In genomic region chr1:132367692-132368506, GRCm38 (mm10) we compare ENCODE assay signal across 8 mouse cellular contexts. TPM values are rescaled to one million over a fixed set of nuclear protein-coding genes. Genes with fewer than 3 reads are reported as not detected.
DNase-seq lines count a peak whose midpoint lies in the region; ATAC-seq and TF ChIP-seq lines count a peak whose summit lies in the region.

No protein-coding gene starts in this region.

- no peaks in the 10 kb centered on the region for H3K27me3 ChIP-seq in hindbrain, postnatal 0 days (ENCODE audit: insufficient read depth, low read length)

- H3K4me1 ChIP-seq in hindbrain, postnatal 0 days (ENCODE audit: insufficient read depth, low read length): peaks cover 16% of the 10 kb centered on the region

- TF ChIP-seq CTCF in hindbrain, postnatal 0 days (IDR thresholded peaks at IDR 0.05; ENCODE audit: low read depth): peak; percentile 96

- H3K9ac ChIP-seq in hindbrain, postnatal 0 days (replicated peaks; ENCODE audit: low read length): no peak overlapping the region

- peak; percentile 59 for ATAC-seq in activated CD4-positive, CD25-positive, alpha-beta regulatory T cell, adult 4 months
- ATAC-seq in common myeloid progenitor, adult 5-6 weeks (replicated peaks; ENCODE audit: low read depth, poor library complexity, severe bottlenecking): peak; percentile 88
- ATAC-seq in hindbrain, postnatal 0 days: peak; percentile 90
- ATAC-seq in megakaryocyte, adult 5-6 weeks (ENCODE audit: poor library complexity, severe bottlenecking): peak; percentile 79

- no peaks in the 10 kb centered on the region for H3K9me3 ChIP-seq in hindbrain, postnatal 0 days (ENCODE audit: low read length)

- H3K4me2 ChIP-seq in hindbrain, postnatal 0 days (ENCODE audit: low read depth, low read length): no peak overlapping the region

- DNase-seq in gastrocnemius, adult 8-10 months (ENCODE audit: low spot score in 2 of 2): peak; percentile 75 to 77
- peak; percentile 93 for DNase-seq in hindbrain, postnatal 0 days (ENCODE audit: low spot score)
- peak; percentile 83 to 91 for DNase-seq in left cerebral cortex, adult 18-20 months (ENCODE audit: low spot score in 2 of 2)
- peak; percentile 86 for DNase-seq in right cerebral cortex, adult 18-20 months
- DNase-seq in urinary bladder, postnatal 25 days (ENCODE audit: low spot score): peak; percentile 81

- H3K36me3 ChIP-seq in hindbrain, postnatal 0 days (ENCODE audit: insufficient read depth, low read length): no peaks in the 10 kb centered on the region

- no peak overlapping the region for H3K4me3 ChIP-seq in hindbrain, postnatal 0 days (ENCODE audit: low read length)

- H3K27ac ChIP-seq in hindbrain, postnatal 0 days: no peak overlapping the region

- WGBS in hindbrain, postnatal 0 days: 27% methylated on average over 7 of the region's 7 CpGs

RNA-seq across cellular contexts. Expression of gene Tmcc2, which starts 23.2 kb away (rescaled TPM):
- 1 to 10 TPM in 1 of 2 experiments, under 1 TPM in 1; 0.54 to 1.6 TPM for polyA plus RNA-seq in activated CD4-positive, CD25-positive, alpha-beta regulatory T cell, adult 4 months (2017; shearing (Covaris generic))
- 8.0 and 14.4 TPM in 2 replicates for total RNA-seq in common myeloid progenitor, adult 5-6 weeks (2017)
- 10 to 100 TPM; 38.8 to 60.0 (median 49.4) TPM for total RNA-seq in gastrocnemius, adult 8-10 months (2022)
- 138 and 151 TPM in 2 replicates for total RNA-seq in hindbrain, postnatal 0 days (2014; rRNA removed)
- polyA plus RNA-seq in hindbrain, postnatal 0 days (2015; fragmentation: Nextera tagmentation; extraction: Ambion mirVana): 33.5 and 34.0 TPM in 2 replicates
- 100 to 1,000 TPM; 204 to 205 TPM for total RNA-seq in left cerebral cortex, adult 18-20 months (2021)
- total RNA-seq in megakaryocyte, adult 5-6 weeks (2015): 4.9 and 6.9 TPM in 2 replicates
- total RNA-seq in megakaryocyte, adult 5-6 weeks (2017): 5.3 and 7.8 TPM in 2 replicates

RNA-seq across cellular contexts. Expression of gene Dstyk, which starts 49.5 kb away (rescaled TPM):
- polyA plus RNA-seq in activated CD4-positive, CD25-positive, alpha-beta regulatory T cell, adult 4 months (2017; shearing (Covaris generic)): 1 to 10 TPM; 4.0 to 4.3 TPM
- total RNA-seq in common myeloid progenitor, adult 5-6 weeks (2017): 16.2 and 25.7 TPM in 2 replicates
- total RNA-seq in gastrocnemius, adult 8-10 months (2022): 10 to 100 TPM in 1 of 4 experiments, 1 to 10 TPM in 3; 7.7 to 11.2 (median 8.5) TPM
- total RNA-seq in hindbrain, postnatal 0 days (2014; rRNA removed): 21.3 and 31.8 TPM in 2 replicates
- polyA plus RNA-seq in hindbrain, postnatal 0 days (2015; fragmentation: Nextera tagmentation; extraction: Ambion mirVana): 5.7 and 6.2 TPM in 2 replicates
- total RNA-seq in left cerebral cortex, adult 18-20 months (2021): 10 to 100 TPM; 44.3 to 45.2 TPM
- 17.2 and 19.5 TPM in 2 replicates for total RNA-seq in megakaryocyte, adult 5-6 weeks (2015)
- 24.8 and 36.6 TPM in 2 replicates for total RNA-seq in megakaryocyte, adult 5-6 weeks (2017)

RNA-seq across cellular contexts. Expression of gene Nuak2, which starts 52.0 kb away (rescaled TPM):
- polyA plus RNA-seq in activated CD4-positive, CD25-positive, alpha-beta regulatory T cell, adult 4 months (2017; shearing (Covaris generic)): 1 to 10 TPM; 2.0 TPM
- 8.0 and 12.0 TPM in 2 replicates for total RNA-seq in common myeloid progenitor, adult 5-6 weeks (2017)
- under 1 TPM; 0.45 to 0.94 (median 0.52) TPM for total RNA-seq in gastrocnemius, adult 8-10 months (2022)
- total RNA-seq in hindbrain, postnatal 0 days (2014; rRNA removed): 6.2 and 7.7 TPM in 2 replicates
- polyA plus RNA-seq in hindbrain, postnatal 0 days (2015; fragmentation: Nextera tagmentation; extraction: Ambion mirVana): 7.4 and 7.9 TPM in 2 replicates
- total RNA-seq in left cerebral cortex, adult 18-20 months (2021): 1 to 10 TPM; 1.3 TPM
- total RNA-seq in megakaryocyte, adult 5-6 weeks (2015): 23.9 and 24.2 TPM in 2 replicates
- 14.3 and 16.7 TPM in 2 replicates for total RNA-seq in megakaryocyte, adult 5-6 weeks (2017)
